Mouse (Mus musculus) gastrocnemius, adult 8-10 months (tissue): ENCODE data around the gene Wdr31. TPM values are rescaled to one million over a fixed set of nuclear protein-coding genes. Genes with fewer than 3 reads are reported as not detected.

Experiments
- total RNA-seq, 4 experiments: library from RNA; stranded (reverse); gene quantifications; 2 replicates each; pipeline ENCODE4 v1.2.4; 2022

Gene Wdr31
- total RNA-seq, 4 experiments from 2014 or later: 0.13 to 0.72 (median 0.45) TPM

Other genes with a start within 250 kb of the Wdr31 start
- gene Zfp37, start 239.8 kb downstream of the Wdr31 start, total RNA-seq: 1 to 10 TPM in 2 of 4 experiments, under 1 TPM in 2; 0.56 to 1.1 (median 0.97) TPM
- 1 to 10 TPM; 4.9 to 6.7 (median 5.4) TPM for gene Slc31a2, start 208.3 kb downstream of the Wdr31 start, total RNA-seq
- 10 to 100 TPM; 10.0 to 12.0 (median 10.8) TPM for gene Fkbp15, start 110.3 kb downstream of the Wdr31 start, total RNA-seq
- gene Slc31a1, start 110.2 kb downstream of the Wdr31 start, total RNA-seq: 1 to 10 TPM; 7.6 to 9.7 (median 8.5) TPM
- 10 to 100 TPM; 51.7 to 57.0 (median 54.6) TPM for gene Cdc26, start 62.3 kb downstream of the Wdr31 start, total RNA-seq
- 10 to 100 TPM; 16.9 to 18.2 (median 17.4) TPM for gene Prpf4, start 62.1 kb downstream of the Wdr31 start, total RNA-seq
- not detected for gene Rnf183, start 35.6 kb downstream of the Wdr31 start, total RNA-seq
- gene Bspry, start 9.2 kb upstream of the Wdr31 start, total RNA-seq: not detected
- gene Hdhd3, start 32.6 kb upstream of the Wdr31 start, total RNA-seq: 1 to 10 TPM in 3 of 4 experiments, under 1 TPM in 1; 0.40 to 1.8 (median 1.3) TPM
- gene Alad, start 49.0 kb upstream of the Wdr31 start, total RNA-seq: 10 to 100 TPM; 26.1 to 36.7 (median 30.3) TPM
- gene Pole3, start 54.2 kb upstream of the Wdr31 start, total RNA-seq: 10 to 100 TPM; 14.1 to 18.1 (median 15.1) TPM
- not detected for gene 4933430I17Rik, start 54.5 kb upstream of the Wdr31 start, total RNA-seq
- gene Rgs3, start 89.0 kb upstream of the Wdr31 start, total RNA-seq: 1 to 10 TPM; 4.3 to 7.5 (median 5.9) TPM